Mouse (Mus musculus) CH12.LX (cell line): Measurements from ENCODE around the gene Mipep. TPM values are rescaled to one million over a fixed set of nuclear protein-coding genes. Genes with fewer than 3 reads are reported as not detected.

Source experiments
- DNase-seq: peaks from one replicate; pipeline ENCODE4 v3.0.0-alpha.2; 2013; ENCODE audit errors: extremely low read depth
- H3K27ac ChIP-seq: 2 replicates; pipeline ENCODE4 v1.5.1; 2012; ENCODE audit warnings: low read depth, mild to moderate bottlenecking, control low read depth, moderate library complexity; ENCODE audit not compliant: insufficient read depth
- H3K27me3 ChIP-seq: replicated peaks from 2 replicates; pipeline ENCODE3; 2012; ENCODE audit warnings: inconsistent platforms
- H3K36me3 ChIP-seq, 2 experiments: replicated peaks in 1 of 2; 2 replicates each; pipeline versions ENCODE3 to v1.6.1; 2012; ENCODE audit warnings: inconsistent platforms in 1 of 2, low read length in 1 of 2, mild to moderate bottlenecking in 1 of 2, mixed read lengths in 1 of 2, moderate library complexity in 1 of 2; ENCODE audit not compliant: control insufficient read depth in 1 of 2, insufficient read depth in 1 of 2
- H3K4me1 ChIP-seq, 2 experiments: 2 replicates each; pipeline ENCODE4 v1.6.1; 2012; ENCODE audit warnings: inconsistent platforms in 1 of 2, moderate library complexity in 1 of 2; ENCODE audit not compliant: insufficient read depth in 2 of 2, control insufficient read depth in 1 of 2
- H3K4me2 ChIP-seq: 2 replicates; pipeline ENCODE4 v1.6.1; 2012; ENCODE audit warnings: low read depth, mild to moderate bottlenecking, control low read depth; ENCODE audit not compliant: poor library complexity, insufficient read depth, severe bottlenecking
- H3K4me3 ChIP-seq, 3 experiments: fragments of 150-350 bp in 1 of 3; sonication (generic) in 1 of 3; replicated peaks in 1 of 3; 2 replicates each; pipeline versions ENCODE3 to v1.5.1; 2011 to 2012; ENCODE audit warnings: low read depth in 2 of 3, low read length in 2 of 3, mild to moderate bottlenecking in 2 of 3, moderate library complexity in 2 of 3, control low read depth in 1 of 3, improper control_type of control experiment in 1 of 3, inconsistent platforms in 1 of 3, mixed read lengths in 1 of 3; ENCODE audit not compliant: poor library complexity in 1 of 3
- H3K79me2 ChIP-seq: replicated peaks from 2 replicates; pipeline ENCODE4 v1.6.1; 2012; ENCODE audit warnings: mild to moderate bottlenecking, moderate library complexity; ENCODE audit not compliant: control insufficient read depth, poor library complexity, insufficient read depth, severe bottlenecking; ENCODE audit errors: extremely low read depth
- H3K9ac ChIP-seq: 2 replicates; pipeline ENCODE4 v1.6.1; 2012; ENCODE audit warnings: low read depth, mild to moderate bottlenecking, control low read depth, moderate library complexity; ENCODE audit not compliant: insufficient read depth
- H3K9me3 ChIP-seq: replicated peaks from 2 replicates; pipeline ENCODE3; 2012; ENCODE audit warnings: low read length, inconsistent platforms, mixed read lengths
- BHLHE40 ChIP-seq: IDR thresholded peaks from 2 replicates; pipeline ENCODE4 v1.6.1; 2011; ENCODE audit warnings: mild to moderate bottlenecking, low read depth, low read length, improper control_type of control experiment
- CHD1 ChIP-seq: IDR thresholded peaks from 2 replicates; pipeline ENCODE4 v1.6.1; 2012; ENCODE audit warnings: low read depth, low read length, improper control_type of control experiment, inconsistent platforms
- CTCF ChIP-seq, 2 experiments: IDR thresholded peaks in 1 of 2; conservative IDR thresholded peaks in 1 of 2; 2 replicates each; pipeline ENCODE4 v1.5.1; 2011 to 2012; ENCODE audit warnings: low read depth in 2 of 2, low read length in 2 of 2, improper control_type of control experiment in 1 of 2, inconsistent platforms in 1 of 2, mild to moderate bottlenecking in 1 of 2, moderate library complexity in 1 of 2
- EP300 ChIP-seq: IDR thresholded peaks from 2 replicates; pipeline ENCODE4 v1.6.1; 2011; ENCODE audit warnings: low read length, improper control_type of control experiment
- ETS1 ChIP-seq: conservative IDR thresholded peaks from 2 replicates; pipeline ENCODE4 v1.6.1; 2012; ENCODE audit warnings: low read depth, mild to moderate bottlenecking, inconsistent platforms, low read length, improper control_type of control experiment, moderate library complexity
- GABPA ChIP-seq: IDR thresholded peaks from 2 replicates; pipeline ENCODE4 v1.6.1; 2012; ENCODE audit warnings: low read depth, low read length, improper control_type of control experiment, inconsistent platforms; ENCODE audit not compliant: insufficient replicate concordance
- JUN ChIP-seq: IDR thresholded peaks from 2 replicates; pipeline ENCODE4 v1.6.1; 2011; ENCODE audit warnings: low read depth, mild to moderate bottlenecking, low read length, improper control_type of control experiment, moderate library complexity; ENCODE audit not compliant: insufficient read depth
- KAT2A ChIP-seq: IDR thresholded peaks from 2 replicates; pipeline ENCODE4 v1.6.1; 2012; ENCODE audit warnings: low read length, improper control_type of control experiment, inconsistent platforms; ENCODE audit not compliant: insufficient replicate concordance
- MAFK ChIP-seq: IDR thresholded peaks from 2 replicates; pipeline ENCODE4 v1.6.1; 2011; ENCODE audit warnings: low read length, improper control_type of control experiment; ENCODE audit not compliant: insufficient replicate concordance
- MAX ChIP-seq: IDR thresholded peaks from 2 replicates; pipeline ENCODE4 v1.6.1; 2011; ENCODE audit warnings: low read length, improper control_type of control experiment
- MAZ ChIP-seq: IDR thresholded peaks from 2 replicates; pipeline ENCODE4 v1.6.1; 2012; ENCODE audit warnings: low read depth, mild to moderate bottlenecking, inconsistent platforms, low read length, improper control_type of control experiment, moderate library complexity
- MEF2A ChIP-seq: IDR thresholded peaks from 2 replicates; pipeline ENCODE4 v1.6.1; 2014; ENCODE audit warnings: low read depth, mild to moderate bottlenecking, inconsistent platforms, low read length, improper control_type of control experiment, borderline replicate concordance
- MXI1 ChIP-seq: IDR thresholded peaks from 2 replicates; pipeline ENCODE4 v1.6.1; 2011; ENCODE audit warnings: mild to moderate bottlenecking, low read depth, low read length, improper control_type of control experiment
- NELFE ChIP-seq: IDR thresholded peaks from 2 replicates; pipeline ENCODE4 v1.6.1; 2011; ENCODE audit warnings: low read depth, low read length, improper control_type of control experiment
- NRF1 ChIP-seq: IDR thresholded peaks from 2 replicates; pipeline ENCODE4 v1.6.1; 2014; ENCODE audit warnings: low read depth, mild to moderate bottlenecking, inconsistent platforms, low read length, improper control_type of control experiment, moderate library complexity
- PAX5 ChIP-seq: IDR thresholded peaks from 2 replicates; pipeline ENCODE4 v1.6.1; 2012; ENCODE audit warnings: low read length, inconsistent platforms, mixed read lengths
- POLR2A ChIP-seq: IDR thresholded peaks from 2 replicates; pipeline ENCODE4 v1.6.1; 2011; ENCODE audit warnings: low read depth, mild to moderate bottlenecking, improper control_type of control experiment, low read length
- POLR2AphosphoS2 ChIP-seq: IDR thresholded peaks from 2 replicates; pipeline ENCODE4 v1.6.1; 2011; ENCODE audit warnings: low read depth, low read length, improper control_type of control experiment
- RAD21 ChIP-seq: IDR thresholded peaks from 2 replicates; pipeline ENCODE4 v1.6.1; 2011; ENCODE audit warnings: low read depth, mild to moderate bottlenecking, low read length, improper control_type of control experiment, moderate library complexity
- SIN3A ChIP-seq: IDR thresholded peaks from 2 replicates; pipeline ENCODE4 v1.6.1; 2012; ENCODE audit warnings: low read length, improper control_type of control experiment, inconsistent platforms
- TBP ChIP-seq: conservative IDR thresholded peaks from 2 replicates; pipeline ENCODE4 v1.6.1; 2011; ENCODE audit warnings: low read depth, low read length, improper control_type of control experiment
- TCF12 ChIP-seq: IDR thresholded peaks from 2 replicates; pipeline ENCODE4 v1.6.1; 2014; ENCODE audit warnings: low read depth, mild to moderate bottlenecking, inconsistent platforms, low read length, improper control_type of control experiment
- UBTF ChIP-seq: IDR thresholded peaks from 2 replicates; pipeline ENCODE4 v1.6.1; 2012; ENCODE audit warnings: low read depth, mild to moderate bottlenecking, inconsistent platforms, low read length, improper control_type of control experiment, moderate library complexity
- USF1 ChIP-seq: IDR thresholded peaks from 2 replicates; pipeline ENCODE4 v1.6.1; 2014; ENCODE audit warnings: low read depth, mild to moderate bottlenecking, inconsistent platforms, low read length, improper control_type of control experiment
- USF2 ChIP-seq: conservative IDR thresholded peaks from 2 replicates; pipeline ENCODE4 v1.6.1; 2011; ENCODE audit warnings: low read depth, low read length, improper control_type of control experiment
- ZKSCAN1 ChIP-seq: IDR thresholded peaks from 2 replicates; pipeline ENCODE4 v1.6.1; 2012; ENCODE audit warnings: low read depth, inconsistent platforms, low read length, improper control_type of control experiment, borderline replicate concordance
- dilution Hi-C: fragments of 300-500 bp; cut with MboI; formaldehyde crosslinking; loops from 2 replicates; pipeline ENCODE4 v1.14.3; 2020; ENCODE audit warnings: low sequenced_read_pairs; ENCODE audit not compliant: extremely low pct_unique_long_range_greater_than_20kb, extremely low pct_ligation_motif_present
- in situ Hi-C: fragments of 300-500 bp; cut with MboI; formaldehyde crosslinking; loops from 3 replicates; pipeline ENCODE4 v1.14.3; 2019; ENCODE audit warnings: low sequenced_read_pairs, low pct_ligation_motif_present, low pct_unique_long_range_greater_than_20kb, mixed read lengths
- polyA plus RNA-seq: library from polyadenylated mRNA; unstranded; fragments of >175 nt; gene quantifications from 2 replicates; pipeline ENCODE4 v1.2.1, GENCODE M21; 2012; ENCODE audit warnings: low read depth; ENCODE audit not compliant: insufficient read length
- total RNA-seq, 2 experiments: library from RNA; depleted of rRNA; stranded (reverse); fragments of 300-350 nt in 1 of 2; fragments of >200 nt in 1 of 2; gene quantifications; 2 replicates each; pipeline ENCODE4 v1.2.3; 2012 to 2014

Gene Mipep
- total and polyA plus RNA-seq, 3 experiments, result 33.1 to 37.2 (median 36.6) TPM

- no peak overlapping the region for H3K9ac ChIP-seq
- H3K36me3 ChIP-seq, result peaks cover 0 to 11% of the 10 kb centered on the region in 2 experiments
- in situ Hi-C loops, result no loop called here
- no peak overlapping the region for H3K4me2 ChIP-seq
- TF ChIP-seq EP300 (no peak), MXI1 (no peak), CHD1 (no peak), ETS1 (no peak), BHLHE40 (no peak), USF1 (no peak), MAX (no peak), UBTF (no peak), SIN3A (no peak), TCF12 (no peak), ZKSCAN1 (no peak), MAFK (no peak), NELFE (no peak), JUN (no peak), POLR2AphosphoS2 (no peak), PAX5 (no peak), USF2 (no peak)
- TF ChIP-seq, all 38 proteins: peak for 0
- H3K9me3 ChIP-seq, result no peaks in the 10 kb centered on the region
- H3K27ac ChIP-seq, result no peak overlapping the region
- dilution Hi-C loops, result no loop called here
- no peak overlapping the region for H3K4me3 ChIP-seq
- no peaks in the 10 kb centered on the region for H3K79me2 ChIP-seq
- no peaks in the 10 kb centered on the region for H3K27me3 ChIP-seq
- peaks cover 0 to 17% of the 10 kb centered on the region in 2 experiments; a peak in 2 of 4 replicates for H3K4me1 ChIP-seq
- DNase-seq, result no peak
Observed at GRCm38 (mm10) chr14:60912981-60913468, 128.7 kb downstream of the Mipep start.

- no peaks in the 10 kb centered on the region for H3K4me1 ChIP-seq
- H3K79me2 ChIP-seq, result no peaks in the 10 kb centered on the region
- dilution Hi-C loops (no loop called here), in situ Hi-C loops (loop anchor here (5.0 kb wide), 1 partner anchor 41 kb away; no protein-coding TSS in a partner anchor)
- DNase-seq, result no peak
- no peak overlapping the region for H3K4me3 ChIP-seq
- no peak overlapping the region for H3K9ac ChIP-seq
- H3K9me3 ChIP-seq, result no peaks in the 10 kb centered on the region
- no peak overlapping the region for H3K27ac ChIP-seq
- H3K27me3 ChIP-seq, result no peaks in the 10 kb centered on the region
- no peak overlapping the region for H3K4me2 ChIP-seq
- TF ChIP-seq TBP (no peak), RAD21 (no peak), MEF2A (no peak), MAX (no peak), MAZ (no peak), POLR2A (no peak), CHD1 (no peak), SIN3A (no peak), BHLHE40 (no peak), GABPA (no peak), TCF12 (no peak), ZKSCAN1 (no peak), NELFE (no peak), EP300 (no peak), CTCF (conservative IDR thresholded peaks at IDR 0.05 in 1 of 2, IDR thresholded peaks at IDR 0.05 in 1 of 2; ENCODE audit: low read depth in 2 of 2, low read length in 2 of 2) (no peak), PAX5 (no peak), NRF1 (no peak), POLR2AphosphoS2 (no peak), KAT2A (no peak)
- no peaks in the 10 kb centered on the region for H3K36me3 ChIP-seq
Observed at GRCm38 (mm10) chr14:60916661-60917060, 132.3 kb downstream of the Mipep start.
